21 mouse cellular contexts compared by ENCODE assay signal in the genomic region with DNA sequence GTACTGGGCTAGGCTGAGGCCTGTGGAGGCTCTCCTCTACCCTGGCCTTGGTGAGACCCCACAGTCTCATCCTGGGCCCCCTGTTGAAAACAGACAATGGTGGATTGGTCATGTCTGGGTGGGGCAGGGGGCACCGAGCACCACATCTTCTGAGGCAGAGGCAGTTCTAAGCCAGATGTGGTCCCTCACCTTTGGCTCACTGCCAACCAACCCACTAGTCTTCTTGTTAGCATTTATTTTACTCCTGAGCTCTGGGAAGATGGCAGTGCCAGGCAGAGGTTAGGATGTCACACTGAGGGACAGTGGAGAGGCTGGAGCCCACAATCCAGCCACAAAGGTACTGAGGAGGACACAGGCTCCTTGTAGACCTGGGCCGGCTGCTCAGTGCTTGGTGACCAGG. TPM values are rescaled to one million over a fixed set of nuclear protein-coding genes. Genes with fewer than 3 reads are reported as not detected.
DNase-seq lines count a peak whose midpoint lies in the region; ATAC-seq and TF ChIP-seq lines count a peak whose summit lies in the region.
"Had no signal": no experiment of that assay in that cellular context is flagged by ENCODE, and none has a peak within 500 bp of the region (broad histone marks: within the 10 kb centered on the region; RNA-seq: fewer than 3 reads in every experiment).

No protein-coding gene starts in this region.

- H3K27ac ChIP-seq in forebrain, embryonic 12.5 days = 0 out of 2 replicates have a peak overlapping the region, but pooled peaks have one; percentile 20
- no peak overlapping the region for H3K27ac ChIP-seq in forebrain, embryonic 11.5 days (ENCODE audit: low read depth, low read length)
- H3K27ac ChIP-seq in intestine, embryonic 15.5 days = 0 out of 2 replicates have a peak overlapping the region, but pooled peaks have one; percentile 22
- no peak overlapping the region for H3K27ac ChIP-seq in intestine, postnatal 0 days (ENCODE audit: low read depth, low read length)
- peak overlapping the region; percentile 42 for H3K27ac ChIP-seq in midbrain, embryonic 10.5 days (replicated peaks)
- H3K27ac ChIP-seq in midbrain, embryonic 16.5 days (ENCODE audit: low read length) = no peak overlapping the region
- no peak overlapping the region for H3K27ac ChIP-seq in intestine, embryonic 16.5 days (ENCODE audit: low read length)
- H3K27ac ChIP-seq: forebrain, embryonic 15.5 days; heart, adult 2 months; heart, embryonic 13.5 days; limb, embryonic 15.5 days; midbrain, embryonic 15.5 days; neural tube, embryonic 13.5 days had no signal

- no peaks in the 10 kb centered on the region for H3K9me3 ChIP-seq in forebrain, embryonic 12.5 days
- H3K9me3 ChIP-seq in forebrain, embryonic 11.5 days (ENCODE audit: control insufficient read depth, low read length) = no peaks in the 10 kb centered on the region
- H3K9me3 ChIP-seq in intestine, embryonic 15.5 days = no peaks in the 10 kb centered on the region
- no peaks in the 10 kb centered on the region for H3K9me3 ChIP-seq in intestine, postnatal 0 days (ENCODE audit: control insufficient read depth)
- no peaks in the 10 kb centered on the region for H3K9me3 ChIP-seq in midbrain, embryonic 10.5 days (replicated peaks)
- H3K9me3 ChIP-seq in midbrain, embryonic 16.5 days (replicated peaks; ENCODE audit: control insufficient read depth, low read length, poor library complexity, severe bottlenecking) = no peaks in the 10 kb centered on the region
- H3K9me3 ChIP-seq in intestine, embryonic 16.5 days (ENCODE audit: control insufficient read depth, low read length) = no peaks in the 10 kb centered on the region
- H3K9me3 ChIP-seq: forebrain, embryonic 15.5 days; heart, embryonic 13.5 days; limb, embryonic 15.5 days; midbrain, embryonic 15.5 days; neural tube, embryonic 13.5 days had no signal

- H3K4me2 ChIP-seq in forebrain, embryonic 12.5 days = no peak overlapping the region
- H3K4me2 ChIP-seq in forebrain, embryonic 11.5 days (ENCODE audit: low read depth, low read length, severe bottlenecking) = no peak overlapping the region
- H3K4me2 ChIP-seq in intestine, embryonic 15.5 days (replicated peaks) = no peak overlapping the region
- H3K4me2 ChIP-seq in intestine, postnatal 0 days (replicated peaks; ENCODE audit: low read depth) = no peak overlapping the region
- H3K4me2 ChIP-seq in midbrain, embryonic 16.5 days (ENCODE audit: low read length) = no peak overlapping the region
- no peak overlapping the region for H3K4me2 ChIP-seq in intestine, embryonic 16.5 days (ENCODE audit: low read depth, low read length)
- H3K4me2 ChIP-seq: forebrain, embryonic 15.5 days; heart, embryonic 13.5 days; limb, embryonic 15.5 days; midbrain, embryonic 15.5 days; neural tube, embryonic 13.5 days had no signal

- H3K27me3 ChIP-seq in forebrain, embryonic 12.5 days = no peaks in the 10 kb centered on the region
- H3K27me3 ChIP-seq in forebrain, embryonic 11.5 days (ENCODE audit: control insufficient read depth, insufficient read depth, low read length) = no peaks in the 10 kb centered on the region
- H3K27me3 ChIP-seq in intestine, embryonic 15.5 days (replicated peaks) = no peaks in the 10 kb centered on the region
- no peaks in the 10 kb centered on the region for H3K27me3 ChIP-seq in intestine, postnatal 0 days (replicated peaks; ENCODE audit: control insufficient read depth, insufficient read depth, low read length)
- no peaks in the 10 kb centered on the region for H3K27me3 ChIP-seq in midbrain, embryonic 10.5 days (ENCODE audit: low read depth, poor library complexity, severe bottlenecking)
- no peaks in the 10 kb centered on the region for H3K27me3 ChIP-seq in midbrain, embryonic 16.5 days (ENCODE audit: control insufficient read depth, insufficient read depth, low read depth, low read length)
- no peaks in the 10 kb centered on the region for H3K27me3 ChIP-seq in intestine, embryonic 16.5 days (replicated peaks; ENCODE audit: control insufficient read depth, insufficient read depth, low read length)
- H3K27me3 ChIP-seq: forebrain, embryonic 15.5 days; heart, embryonic 13.5 days; limb, embryonic 15.5 days; midbrain, embryonic 15.5 days; neural tube, embryonic 13.5 days had no signal

- WGBS in forebrain, embryonic 12.5 days = 74% methylated on average over 2 of the region's 2 CpGs
- WGBS in forebrain, embryonic 11.5 days = 84% methylated on average over 2 of the region's 2 CpGs
- WGBS in intestine, embryonic 15.5 days = 79% methylated on average over 2 of the region's 2 CpGs
- WGBS in intestine, postnatal 0 days = 76% methylated on average over 2 of the region's 2 CpGs
- WGBS in midbrain, embryonic 10.5 days = 93% methylated on average over 2 of the region's 2 CpGs
- WGBS in midbrain, embryonic 16.5 days = 85% methylated on average over 2 of the region's 2 CpGs
- 78% methylated on average over 2 of the region's 2 CpGs for WGBS in intestine, embryonic 16.5 days

- H3K4me3 ChIP-seq in forebrain, embryonic 12.5 days (replicated peaks) = no peak overlapping the region
- H3K4me3 ChIP-seq in forebrain, embryonic 11.5 days (ENCODE audit: low read depth, low read length) = no peak overlapping the region
- H3K4me3 ChIP-seq in intestine, embryonic 15.5 days (replicated peaks) = no peak overlapping the region
- no peak overlapping the region for H3K4me3 ChIP-seq in intestine, postnatal 0 days (ENCODE audit: low read depth, low read length)
- peak overlapping the region; percentile 10; the same call in 1 of the 2 replicates for H3K4me3 ChIP-seq in midbrain, embryonic 10.5 days
- no peak overlapping the region for H3K4me3 ChIP-seq in midbrain, embryonic 16.5 days (ENCODE audit: low read depth, low read length)
- no peak overlapping the region for H3K4me3 ChIP-seq in intestine, embryonic 16.5 days (ENCODE audit: low read length)
- H3K4me3 ChIP-seq: forebrain, embryonic 15.5 days; heart, adult 2 months; heart, embryonic 13.5 days; layer of hippocampus, adult 2 months; limb, embryonic 15.5 days; midbrain, embryonic 15.5 days; neural tube, embryonic 13.5 days had no signal

- peaks cover 41% of the 10 kb centered on the region for H3K4me1 ChIP-seq in forebrain, embryonic 12.5 days
- H3K4me1 ChIP-seq in forebrain, embryonic 11.5 days (replicated peaks; ENCODE audit: control insufficient read depth, insufficient read depth, low read length) = peaks cover 25% of the 10 kb centered on the region
- peaks cover 28% of the 10 kb centered on the region for H3K4me1 ChIP-seq in intestine, embryonic 15.5 days (replicated peaks)
- peaks cover 7% of the 10 kb centered on the region; the same call in 1 of the 2 replicates for H3K4me1 ChIP-seq in intestine, postnatal 0 days (replicated peaks; ENCODE audit: control insufficient read depth, insufficient read depth, low read length)
- peaks cover 57% of the 10 kb centered on the region for H3K4me1 ChIP-seq in midbrain, embryonic 10.5 days
- peaks cover 21% of the 10 kb centered on the region; the same call in 1 of the 2 replicates for H3K4me1 ChIP-seq in midbrain, embryonic 16.5 days (ENCODE audit: control insufficient read depth, insufficient read depth, low read length)
- H3K4me1 ChIP-seq in intestine, embryonic 16.5 days (ENCODE audit: control insufficient read depth, insufficient read depth, low read length) = peaks cover 18% of the 10 kb centered on the region

- TF ChIP-seq CTCF in intestine, postnatal 0 days (IDR thresholded peaks at IDR 0.05; ENCODE audit: low read depth) = no peak

- no peak for DNase-seq in forebrain, embryonic 11.5 days (ENCODE audit: low spot score)
- no peak for DNase-seq in midbrain, embryonic 10.5 days (ENCODE audit: low spot score)
- DNase-seq in layer of hippocampus, postnatal 10 days (ENCODE audit: low spot score in 2 of 2) = no peak
- DNase-seq: adrenal gland, postnatal 25 days; cerebellum, adult 8-10 months; heart, adult 2 months; heart, postnatal 10 days; kidney, adult 2 months; kidney, postnatal 36 days had no signal

- ATAC-seq in forebrain, embryonic 12.5 days (ENCODE audit: low FRiP score) = no peak
- ATAC-seq in forebrain, embryonic 11.5 days (replicated peaks; ENCODE audit: low FRiP score) = no peak
- ATAC-seq in intestine, embryonic 15.5 days = no peak
- ATAC-seq in intestine, postnatal 0 days = no peak
- no peak for ATAC-seq in midbrain, embryonic 16.5 days
- no peak for ATAC-seq in intestine, embryonic 16.5 days
- ATAC-seq: CD4-positive, CD25-positive, alpha-beta regulatory T cell, adult 4 months; forebrain, embryonic 15.5 days; midbrain, embryonic 15.5 days had no signal

- H3K9ac ChIP-seq in forebrain, embryonic 12.5 days = no peak overlapping the region
- no peak overlapping the region for H3K9ac ChIP-seq in forebrain, embryonic 11.5 days (ENCODE audit: low read length)
- no peak overlapping the region for H3K9ac ChIP-seq in intestine, embryonic 15.5 days
- H3K9ac ChIP-seq in intestine, postnatal 0 days (ENCODE audit: low read depth, low read length) = no peak overlapping the region
- H3K9ac ChIP-seq in midbrain, embryonic 16.5 days (ENCODE audit: low read depth, low read length) = no peak overlapping the region
- 0 out of 2 replicates have a peak overlapping the region, but pooled peaks have one; percentile 29 for H3K9ac ChIP-seq in intestine, embryonic 16.5 days (ENCODE audit: low read depth, low read length)
- H3K9ac ChIP-seq: forebrain, embryonic 15.5 days; heart, embryonic 13.5 days; limb, embryonic 15.5 days; neural tube, embryonic 13.5 days had no signal

- peaks cover 58% of the 10 kb centered on the region for H3K36me3 ChIP-seq in forebrain, embryonic 12.5 days (replicated peaks)
- peaks cover 4% of the 10 kb centered on the region; the same call in 1 of the 2 replicates for H3K36me3 ChIP-seq in forebrain, embryonic 11.5 days (ENCODE audit: control insufficient read depth, insufficient read depth, low read length)
- H3K36me3 ChIP-seq in intestine, embryonic 15.5 days = peaks cover 44% of the 10 kb centered on the region
- H3K36me3 ChIP-seq in intestine, postnatal 0 days (ENCODE audit: control insufficient read depth, insufficient read depth) = peaks cover 61% of the 10 kb centered on the region
- peaks cover 66% of the 10 kb centered on the region for H3K36me3 ChIP-seq in midbrain, embryonic 10.5 days
- H3K36me3 ChIP-seq in midbrain, embryonic 16.5 days (ENCODE audit: control insufficient read depth, insufficient read depth, low read length) = peaks cover 30% of the 10 kb centered on the region
- peaks cover 27% of the 10 kb centered on the region for H3K36me3 ChIP-seq in intestine, embryonic 16.5 days (ENCODE audit: control insufficient read depth, insufficient read depth, low read length)

RNA-seq across cellular contexts. Expression of gene Gamt, which starts 2.9 kb away (rescaled TPM):
- polyA plus RNA-seq in forebrain, embryonic 12.5 days (2016; fragmentation: Nextera tagmentation; extraction: Ambion mirVana) = 15.9 and 19.0 TPM in 2 replicates
- polyA plus RNA-seq in forebrain, embryonic 11.5 days (2014; fragmentation: Nextera tagmentation; extraction: Ambion mirVana) = 20.4 and 24.1 TPM in 2 replicates
- 71.0 and 112 TPM in 2 replicates for polyA plus RNA-seq in intestine, embryonic 15.5 days (2015; fragmentation: Nextera tagmentation; extraction: Ambion mirVana)
- polyA plus RNA-seq in intestine, postnatal 0 days (2015; fragmentation: Nextera tagmentation; extraction: Ambion mirVana) = 30.1 and 37.2 TPM in 2 replicates
- polyA plus RNA-seq in midbrain, embryonic 10.5 days (2016; fragmentation: Nextera tagmentation; extraction: Ambion mirVana) = 32.5 and 35.5 TPM in 2 replicates
- 15.8 and 19.5 TPM in 2 replicates for polyA plus RNA-seq in midbrain, embryonic 16.5 days (2015; fragmentation: Nextera tagmentation; extraction: Ambion mirVana)
- polyA plus RNA-seq in intestine, embryonic 16.5 days (2015; fragmentation: Nextera tagmentation; extraction: Ambion mirVana) = 91.0 and 106 TPM in 2 replicates
- total RNA-seq in layer of hippocampus, postnatal 10 days (2021) = 10 to 100 TPM; 27.8 to 31.5 TPM

RNA-seq across cellular contexts. Expression of gene Dazap1, which starts 3.4 kb away (rescaled TPM):
- 65.1 and 69.7 TPM in 2 replicates for polyA plus RNA-seq in forebrain, embryonic 12.5 days (2016; fragmentation: Nextera tagmentation; extraction: Ambion mirVana)
- 53.2 and 55.4 TPM in 2 replicates for polyA plus RNA-seq in forebrain, embryonic 11.5 days (2014; fragmentation: Nextera tagmentation; extraction: Ambion mirVana)
- 53.1 and 57.0 TPM in 2 replicates for polyA plus RNA-seq in intestine, embryonic 15.5 days (2015; fragmentation: Nextera tagmentation; extraction: Ambion mirVana)
- 26.6 and 29.0 TPM in 2 replicates for polyA plus RNA-seq in intestine, postnatal 0 days (2015; fragmentation: Nextera tagmentation; extraction: Ambion mirVana)
- polyA plus RNA-seq in midbrain, embryonic 10.5 days (2016; fragmentation: Nextera tagmentation; extraction: Ambion mirVana) = 43.7 and 50.6 TPM in 2 replicates
- polyA plus RNA-seq in midbrain, embryonic 16.5 days (2015; fragmentation: Nextera tagmentation; extraction: Ambion mirVana) = 43.7 and 51.9 TPM in 2 replicates
- polyA plus RNA-seq in intestine, embryonic 16.5 days (2015; fragmentation: Nextera tagmentation; extraction: Ambion mirVana) = 36.8 and 37.6 TPM in 2 replicates
- total RNA-seq in layer of hippocampus, postnatal 10 days (2021) = 10 to 100 TPM; 94.6 to 96.3 TPM

RNA-seq across cellular contexts. Expression of gene Ndufs7, which starts 9.0 kb away (rescaled TPM):
- 201 and 216 TPM in 2 replicates for polyA plus RNA-seq in forebrain, embryonic 12.5 days (2016; fragmentation: Nextera tagmentation; extraction: Ambion mirVana)
- 219 and 265 TPM in 2 replicates for polyA plus RNA-seq in forebrain, embryonic 11.5 days (2014; fragmentation: Nextera tagmentation; extraction: Ambion mirVana)
- 467 and 534 TPM in 2 replicates for polyA plus RNA-seq in intestine, embryonic 15.5 days (2015; fragmentation: Nextera tagmentation; extraction: Ambion mirVana)
- polyA plus RNA-seq in intestine, postnatal 0 days (2015; fragmentation: Nextera tagmentation; extraction: Ambion mirVana) = 584 and 605 TPM in 2 replicates
- 288 and 314 TPM in 2 replicates for polyA plus RNA-seq in midbrain, embryonic 10.5 days (2016; fragmentation: Nextera tagmentation; extraction: Ambion mirVana)
- polyA plus RNA-seq in midbrain, embryonic 16.5 days (2015; fragmentation: Nextera tagmentation; extraction: Ambion mirVana) = 263 and 302 TPM in 2 replicates
- 604 and 616 TPM in 2 replicates for polyA plus RNA-seq in intestine, embryonic 16.5 days (2015; fragmentation: Nextera tagmentation; extraction: Ambion mirVana)
- 100 to 1,000 TPM; 143 to 152 TPM for total RNA-seq in layer of hippocampus, postnatal 10 days (2021)

RNA-seq across cellular contexts. Expression of gene Mum1, which starts 31.7 kb away (rescaled TPM):
- 55.5 and 58.4 TPM in 2 replicates for polyA plus RNA-seq in forebrain, embryonic 12.5 days (2016; fragmentation: Nextera tagmentation; extraction: Ambion mirVana)
- polyA plus RNA-seq in forebrain, embryonic 11.5 days (2014; fragmentation: Nextera tagmentation; extraction: Ambion mirVana) = 75.6 and 79.4 TPM in 2 replicates
- 53.0 and 55.2 TPM in 2 replicates for polyA plus RNA-seq in intestine, embryonic 15.5 days (2015; fragmentation: Nextera tagmentation; extraction: Ambion mirVana)
- polyA plus RNA-seq in intestine, postnatal 0 days (2015; fragmentation: Nextera tagmentation; extraction: Ambion mirVana) = 21.9 and 22.5 TPM in 2 replicates
- 154 and 166 TPM in 2 replicates for polyA plus RNA-seq in midbrain, embryonic 10.5 days (2016; fragmentation: Nextera tagmentation; extraction: Ambion mirVana)
- polyA plus RNA-seq in midbrain, embryonic 16.5 days (2015; fragmentation: Nextera tagmentation; extraction: Ambion mirVana) = 47.8 and 51.1 TPM in 2 replicates
- 40.9 and 42.4 TPM in 2 replicates for polyA plus RNA-seq in intestine, embryonic 16.5 days (2015; fragmentation: Nextera tagmentation; extraction: Ambion mirVana)
- total RNA-seq in layer of hippocampus, postnatal 10 days (2021) = 10 to 100 TPM; 40.3 to 46.6 TPM

RNA-seq across cellular contexts. Expression of gene Rps15, which starts 34.3 kb away (rescaled TPM):
- polyA plus RNA-seq in forebrain, embryonic 12.5 days (2016; fragmentation: Nextera tagmentation; extraction: Ambion mirVana) = 708 and 760 TPM in 2 replicates
- 858 and 895 TPM in 2 replicates for polyA plus RNA-seq in forebrain, embryonic 11.5 days (2014; fragmentation: Nextera tagmentation; extraction: Ambion mirVana)
- polyA plus RNA-seq in intestine, embryonic 15.5 days (2015; fragmentation: Nextera tagmentation; extraction: Ambion mirVana) = 974 and 1,020 TPM in 2 replicates
- polyA plus RNA-seq in intestine, postnatal 0 days (2015; fragmentation: Nextera tagmentation; extraction: Ambion mirVana) = 708 and 727 TPM in 2 replicates
- 889 and 1,053 TPM in 2 replicates for polyA plus RNA-seq in midbrain, embryonic 10.5 days (2016; fragmentation: Nextera tagmentation; extraction: Ambion mirVana)
- polyA plus RNA-seq in midbrain, embryonic 16.5 days (2015; fragmentation: Nextera tagmentation; extraction: Ambion mirVana) = 465 and 476 TPM in 2 replicates
- polyA plus RNA-seq in intestine, embryonic 16.5 days (2015; fragmentation: Nextera tagmentation; extraction: Ambion mirVana) = 894 and 922 TPM in 2 replicates
- 100 to 1,000 TPM; 733 to 857 TPM for total RNA-seq in layer of hippocampus, postnatal 10 days (2021)

Comparison
In these comparisons a context has a peak if more than half of its experiments do, and no peak if none do; other contexts are left out.
1. H3K27ac ChIP-seq: peak in forebrain, embryonic 12.5 days (single experiment), intestine, embryonic 15.5 days (single experiment) and midbrain, embryonic 10.5 days (single experiment); none in forebrain, embryonic 11.5 days (single experiment), intestine, postnatal 0 days (single experiment), midbrain, embryonic 16.5 days (single experiment) and intestine, embryonic 16.5 days (single experiment).